Mouse (Mus musculus) hindbrain, embryonic 12.5 days (tissue): ENCODE data around the gene Txndc2. TPM values are rescaled to one million over a fixed set of nuclear protein-coding genes. Genes with fewer than 3 reads are reported as not detected.

ENCODE experiments used
- ATAC-seq: fragments of 200-750 bp; cut with Nextera tagmentation; 2 replicates; pipeline ENCODE4 v1.8.0; 2017; ENCODE audit warnings: moderate TSS enrichment; ENCODE audit not compliant: low FRiP score
- H3K27ac ChIP-seq: fragments of 300-500 bp; sonication (generic); 2 replicates; pipeline ENCODE4 v1.5.1; 2016; ENCODE audit warnings: mild to moderate bottlenecking
- H3K27me3 ChIP-seq: fragments of 300-500 bp; sonication (generic); 2 replicates; pipeline ENCODE4 v1.6.1; 2016; ENCODE audit warnings: mild to moderate bottlenecking
- H3K36me3 ChIP-seq: fragments of 300-500 bp; sonication (generic); 2 replicates; pipeline ENCODE4 v1.6.1; 2016; ENCODE audit warnings: mild to moderate bottlenecking
- H3K4me1 ChIP-seq: fragments of 300-500 bp; sonication (generic); 2 replicates; pipeline ENCODE4 v1.6.1; 2016
- H3K4me2 ChIP-seq: fragments of 300-500 bp; sonication (generic); replicated peaks from 2 replicates; pipeline ENCODE4 v1.6.1; 2016; ENCODE audit warnings: mild to moderate bottlenecking
- H3K4me3 ChIP-seq: fragments of 300-500 bp; sonication (generic); 2 replicates; pipeline ENCODE4 v1.5.1; 2016; ENCODE audit warnings: mild to moderate bottlenecking
- H3K9ac ChIP-seq: fragments of 300-500 bp; sonication (generic); 2 replicates; pipeline ENCODE4 v1.6.1; 2016; ENCODE audit warnings: mild to moderate bottlenecking, moderate library complexity
- H3K9me3 ChIP-seq: fragments of 300-500 bp; sonication (generic); replicated peaks from 2 replicates; pipeline ENCODE4 v1.6.1; 2016; ENCODE audit warnings: mild to moderate bottlenecking
- WGBS: fragments of 180-500 bp; shearing (Covaris S2); methylation state at CpG from one replicate; pipeline ENCODE4 v1.1.7; 2016; 5-methylcytosine and 5-hydroxymethylcytosine counted together
- polyA plus RNA-seq: library from polyadenylated mRNA; unstranded; fragments of >200 nt; fragmentation: Nextera tagmentation; extraction: Ambion mirVana; gene quantifications from 2 replicates; pipeline ENCODE4 v1.2.1, GENCODE M21; 2016

Txndc2 gene
- polyA plus RNA-seq, 1 experiment from 2014 or later, result 0.27 TPM

- no peaks in the 10 kb centered on the region for H3K36me3 ChIP-seq
- no peak for ATAC-seq
- H3K9ac ChIP-seq, result no peak overlapping the region
- H3K27me3 ChIP-seq, result no peaks in the 10 kb centered on the region
- no peak overlapping the region for H3K4me2 ChIP-seq
- no peaks in the 10 kb centered on the region for H3K9me3 ChIP-seq
- H3K4me1 ChIP-seq, result peaks cover 33% of the 10 kb centered on the region
- H3K27ac ChIP-seq, result no peak overlapping the region
- no peak overlapping the region for H3K4me3 ChIP-seq
These were observed 37.1 kb downstream of the Txndc2 start for GRCm38 (mm10) chr17:65604892-65605291.

GRCm38 (mm10) chr17:65604315-65604714 lies 37.7 kb downstream of the Txndc2 start:
- ATAC-seq, result no peak
- Histone ChIP-seq H3K27ac (no peak overlapping the region), H3K36me3 (no peaks in the 10 kb centered on the region), H3K4me2 (no peak overlapping the region), H3K4me3 (no peak overlapping the region), H3K4me1 (peaks cover 29% of the 10 kb centered on the region), H3K9me3 (no peaks in the 10 kb centered on the region), H3K9ac (no peak overlapping the region), H3K27me3 (no peaks in the 10 kb centered on the region)

- H3K4me2 ChIP-seq, result no peak overlapping the region
- no peak overlapping the region for H3K4me3 ChIP-seq
- peaks cover 10% of the 10 kb centered on the region for H3K4me1 ChIP-seq
- no peaks in the 10 kb centered on the region for H3K27me3 ChIP-seq
- H3K36me3 ChIP-seq, result peaks cover 1% of the 10 kb centered on the region; the same call in 1 of the 2 replicates
- no peaks in the 10 kb centered on the region for H3K9me3 ChIP-seq
- no peak overlapping the region for H3K27ac ChIP-seq
- no peak overlapping the region for H3K9ac ChIP-seq
- 91% methylated on average over 3 of the region's 3 CpGs for WGBS
- no peak for ATAC-seq
These were observed 44.0 kb downstream of the Txndc2 start for GRCm38 (mm10) chr17:65597857-65598486.

GRCm38 (mm10) chr17:65594687-65595086 lies 47.3 kb downstream of the Txndc2 start:
- Histone ChIP-seq H3K36me3 (peaks cover 8% of the 10 kb centered on the region), H3K27ac (no peak overlapping the region), H3K9me3 (no peaks in the 10 kb centered on the region), H3K4me3 (no peak overlapping the region), H3K4me2 (no peak overlapping the region), H3K4me1 (peaks cover 8% of the 10 kb centered on the region), H3K27me3 (no peaks in the 10 kb centered on the region), H3K9ac (no peak overlapping the region)
- no peak for ATAC-seq
- WGBS, result 94% methylated on average over 8 of the region's 8 CpGs

Other genes with a start within 250 kb of the Txndc2 start
- gene Tmem232, start 101.4 kb downstream of the Txndc2 start, polyA plus RNA-seq, result 0.13 and 0.27 TPM in 2 replicates
- 264 and 270 TPM in 2 replicates for gene Vapa, start 28.6 kb downstream of the Txndc2 start, polyA plus RNA-seq
- gene Rab31, start 130.6 kb upstream of the Txndc2 start, polyA plus RNA-seq, result 74.7 and 76.9 TPM in 2 replicates
- 60.8 and 60.9 TPM in 2 replicates for gene Ppp4r1, start 140.4 kb upstream of the Txndc2 start, polyA plus RNA-seq
- gene Ralbp1, start 243.6 kb upstream of the Txndc2 start, polyA plus RNA-seq, result 49.3 and 50.9 TPM in 2 replicates